Mouse (Mus musculus) embryonic facial prominence, embryonic 10.5 days (tissue): Measurements from ENCODE around the gene Ctnnbl1. TPM values are rescaled to one million over a fixed set of nuclear protein-coding genes. Genes with fewer than 3 reads are reported as not detected.

ENCODE experiments used
- DNase-seq: peaks from one replicate; pipeline ENCODE4 v3.0.0-alpha.2; 2017; ENCODE audit warnings: low spot score
- H3K27ac ChIP-seq: fragments of 300-500 bp; sonication (generic); replicated peaks from 2 replicates; pipeline ENCODE4 v1.5.1; 2016; ENCODE audit warnings: mild to moderate bottlenecking
- H3K27me3 ChIP-seq: fragments of 300-500 bp; sonication (generic); replicated peaks from 2 replicates; pipeline ENCODE4 v1.6.1; 2016; ENCODE audit warnings: low read depth, mild to moderate bottlenecking; ENCODE audit not compliant: poor library complexity, severe bottlenecking
- H3K36me3 ChIP-seq: fragments of 300-500 bp; sonication (generic); replicated peaks from 2 replicates; pipeline ENCODE4 v1.6.1; 2016; ENCODE audit warnings: mild to moderate bottlenecking, moderate library complexity
- H3K4me1 ChIP-seq: fragments of 300-500 bp; sonication (generic); 2 replicates; pipeline ENCODE4 v1.6.1; 2016
- H3K4me3 ChIP-seq: fragments of 300-500 bp; sonication (generic); 2 replicates; pipeline ENCODE4 v1.5.1; 2016; ENCODE audit warnings: mild to moderate bottlenecking, moderate library complexity
- H3K9me3 ChIP-seq: fragments of 300-500 bp; sonication (generic); 2 replicates; pipeline ENCODE4 v1.6.1; 2016; ENCODE audit warnings: mild to moderate bottlenecking
- WGBS: fragments of 180-500 bp; shearing (Covaris S2); methylation state at CpG from one replicate; pipeline ENCODE4 v1.1.7; 2016; 5-methylcytosine and 5-hydroxymethylcytosine counted together
- polyA plus RNA-seq: library from polyadenylated mRNA; unstranded; fragments of >200 nt; fragmentation: Nextera tagmentation; extraction: Ambion mirVana; gene quantifications from 2 replicates; pipeline ENCODE4 v1.2.1, GENCODE M21; 2016

The Ctnnbl1 gene
- polyA plus RNA-seq, 1 experiment from 2014 or later: 93.8 TPM

DNA sequence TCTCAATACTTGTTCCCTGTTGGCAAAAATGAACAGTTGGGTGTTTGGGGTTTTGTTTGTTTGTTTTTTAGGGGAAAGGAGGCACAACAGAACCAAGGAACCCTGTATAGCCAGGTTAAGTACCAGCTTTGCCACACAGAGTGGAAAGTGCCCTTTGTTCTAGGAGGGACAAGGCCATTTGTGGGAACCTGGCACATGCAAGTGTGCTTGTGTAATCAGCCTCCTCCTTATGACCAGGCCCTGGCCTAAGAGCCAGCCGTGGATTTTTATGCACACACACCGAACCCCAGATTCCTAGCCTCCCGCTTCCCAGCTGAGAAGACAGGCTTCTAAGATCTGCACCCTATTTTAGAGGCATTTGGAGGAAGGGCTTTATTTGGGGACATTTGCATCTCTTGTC lies 140.2 kb downstream of the Ctnnbl1 start:
- H3K4me3 ChIP-seq: no peak overlapping the region
- no peaks in the 10 kb centered on the region for H3K27me3 ChIP-seq
- peaks cover 30% of the 10 kb centered on the region for H3K36me3 ChIP-seq
- WGBS: 94% methylated on average over 3 of the region's 3 CpGs
- peaks cover 22% of the 10 kb centered on the region for H3K4me1 ChIP-seq
- no peak overlapping the region for H3K27ac ChIP-seq
- DNase-seq: no peak
- no peaks in the 10 kb centered on the region for H3K9me3 ChIP-seq

DNA sequence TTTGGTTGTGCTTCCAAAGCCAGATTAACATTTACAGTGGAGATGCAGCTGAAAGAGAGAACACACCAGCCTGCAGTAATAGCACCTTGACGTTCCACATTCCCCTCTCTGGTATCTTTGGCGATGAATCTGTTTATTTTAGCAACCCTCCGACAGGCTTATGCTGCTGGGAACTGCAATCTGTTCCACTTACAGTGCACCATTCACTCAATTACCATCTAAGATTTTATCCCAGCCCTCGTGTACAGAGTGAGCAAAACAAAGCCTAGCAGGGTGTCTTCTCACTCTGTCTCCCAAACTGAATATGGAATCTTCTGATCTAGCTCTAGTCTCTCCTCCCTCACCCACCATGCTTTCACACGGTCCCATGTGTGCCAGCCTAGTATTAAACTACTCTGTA lies 140.8 kb downstream of the Ctnnbl1 start:
- H3K27me3 ChIP-seq: no peaks in the 10 kb centered on the region
- H3K4me1 ChIP-seq: peaks cover 25% of the 10 kb centered on the region
- no peak overlapping the region for H3K27ac ChIP-seq
- peaks cover 24% of the 10 kb centered on the region for H3K36me3 ChIP-seq
- DNase-seq: no peak
- 81% methylated on average over 5 of the region's 5 CpGs for WGBS
- H3K4me3 ChIP-seq: no peak overlapping the region
- no peaks in the 10 kb centered on the region for H3K9me3 ChIP-seq

DNA sequence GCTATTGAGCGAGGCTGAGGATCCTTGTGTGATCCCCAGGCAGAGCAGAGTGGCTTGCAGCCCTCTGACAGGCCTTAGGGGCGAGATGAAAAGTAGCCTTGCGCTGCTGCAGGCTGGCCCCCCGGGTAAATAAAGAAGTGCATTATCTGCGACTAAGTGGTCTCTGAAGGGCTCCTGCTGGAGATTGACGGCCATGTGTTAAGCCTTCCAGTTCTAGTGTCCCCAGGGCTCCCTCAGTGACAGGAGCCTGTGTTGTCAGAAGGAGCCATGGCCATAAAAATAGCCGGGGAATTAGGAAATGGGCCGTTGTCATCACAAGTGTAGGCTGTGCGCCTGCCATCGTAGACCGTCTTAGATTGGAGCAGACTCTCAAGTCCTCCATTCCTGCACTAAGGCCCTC lies 144.7 kb downstream of the Ctnnbl1 start:
- H3K27me3 ChIP-seq: no peaks in the 10 kb centered on the region
- H3K36me3 ChIP-seq: peaks cover 35% of the 10 kb centered on the region
- peak; percentile 19 for DNase-seq
- no peaks in the 10 kb centered on the region for H3K9me3 ChIP-seq
- no peak overlapping the region for H3K27ac ChIP-seq
- H3K4me3 ChIP-seq: no peak overlapping the region
- H3K4me1 ChIP-seq: peaks cover 35% of the 10 kb centered on the region
- WGBS: 26% methylated on average over 11 of the region's 11 CpGs

DNA sequence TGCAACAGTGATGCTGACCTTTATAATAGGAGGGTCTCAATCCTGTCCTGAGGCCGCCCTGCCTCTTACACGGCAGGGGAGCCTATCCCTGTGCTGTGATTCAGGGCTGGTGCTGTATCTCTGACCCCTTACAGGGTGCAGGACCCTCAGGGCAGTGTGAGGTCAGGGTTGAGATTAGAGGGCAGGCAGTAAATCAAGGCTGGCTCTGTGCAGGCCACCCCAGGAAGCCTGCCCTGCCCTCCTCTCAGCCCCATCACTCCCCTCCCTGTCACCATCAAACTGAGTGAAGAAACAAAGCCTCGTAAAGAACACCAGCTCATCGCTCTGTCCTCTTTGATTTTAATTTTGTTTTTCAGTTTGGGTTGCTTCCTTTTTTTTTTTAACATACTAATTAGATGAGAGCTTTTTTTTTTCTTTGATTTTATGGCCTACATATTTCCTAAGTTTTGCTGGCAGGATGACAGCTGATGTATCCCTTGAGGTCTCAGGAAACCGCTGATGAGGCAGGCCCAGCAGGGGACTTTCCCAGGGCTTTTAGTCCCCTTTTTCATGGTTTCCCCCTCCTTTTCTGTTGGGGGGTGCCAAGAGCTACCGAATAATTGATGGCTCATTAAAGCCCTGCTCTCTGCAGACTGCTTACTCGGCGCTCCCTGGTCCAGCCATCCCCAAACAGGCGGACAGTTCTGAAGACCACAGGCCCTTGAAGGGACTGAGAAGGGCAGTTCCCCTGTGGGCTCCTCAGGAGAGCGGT lies 150.2 kb downstream of the Ctnnbl1 start:
- Histone ChIP-seq H3K4me1 (peaks cover 51% of the 10 kb centered on the region), H3K27ac (no peak overlapping the region; the same call in 1 of the 2 replicates), H3K9me3 (no peaks in the 10 kb centered on the region), H3K36me3 (peaks cover 59% of the 10 kb centered on the region), H3K27me3 (no peaks in the 10 kb centered on the region), H3K4me3 (no peak overlapping the region)
- WGBS: 23% methylated on average over 10 of the region's 10 CpGs
- DNase-seq: no peak

DNA sequence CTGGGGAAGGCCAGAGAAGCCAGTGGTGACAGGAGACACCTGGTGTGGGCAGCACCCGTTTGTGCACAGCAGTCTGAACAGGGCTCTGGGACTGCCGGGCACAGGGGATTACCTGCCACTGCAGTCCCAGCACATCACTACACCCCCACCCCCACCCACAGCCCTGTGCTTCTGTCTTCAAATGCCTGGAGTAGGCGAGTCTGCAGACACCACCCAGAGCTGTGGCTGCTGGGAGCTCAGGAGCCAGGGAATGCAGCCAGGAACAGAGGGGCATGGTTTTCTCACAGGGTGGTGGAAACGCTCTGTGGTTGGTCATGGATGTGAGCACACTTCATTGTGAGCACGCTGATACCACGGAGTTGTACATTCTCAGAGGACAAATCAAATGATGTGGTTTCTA lies 154.0 kb downstream of the Ctnnbl1 start:
- no peak for DNase-seq
- 80% methylated on average over 6 of the region's 6 CpGs for WGBS
- no peak overlapping the region for H3K4me3 ChIP-seq

DNA sequence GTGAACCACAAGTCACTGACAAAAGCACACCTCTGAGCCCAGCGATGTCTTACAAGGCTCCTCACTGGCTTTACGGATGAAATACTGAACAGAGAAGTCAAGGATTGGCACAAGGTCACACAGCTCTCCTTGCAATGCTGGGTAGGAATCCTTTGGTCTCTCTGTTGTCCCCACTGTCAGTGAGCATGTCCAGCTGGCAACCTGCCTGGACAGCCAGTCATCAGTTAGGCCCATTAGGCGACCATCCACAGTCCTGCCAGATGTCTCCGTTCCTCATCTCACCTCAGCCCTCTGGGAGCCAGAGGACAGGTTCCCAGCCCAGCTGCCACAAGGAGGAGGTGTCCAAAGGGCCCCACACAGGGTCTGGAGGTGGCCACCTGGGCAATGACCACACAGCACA lies 159.9 kb downstream of the Ctnnbl1 start:
- Histone ChIP-seq H3K36me3 (peaks cover 2% of the 10 kb centered on the region), H3K9me3 (no peaks in the 10 kb centered on the region), H3K27me3 (peaks cover 20% of the 10 kb centered on the region), H3K4me1 (peaks cover 20% of the 10 kb centered on the region), H3K27ac (no peak overlapping the region), H3K4me3 (no peak overlapping the region)
- no peak for DNase-seq
- 87% methylated on average over 4 of the region's 4 CpGs for WGBS

More for the DNA sequence above, 154.0 kb downstream of the Ctnnbl1 start:
- Histone ChIP-seq H3K36me3 (peaks cover 36% of the 10 kb centered on the region), H3K9me3 (no peaks in the 10 kb centered on the region), H3K27ac (no peak overlapping the region), H3K4me1 (peaks cover 50% of the 10 kb centered on the region), H3K27me3 (no peaks in the 10 kb centered on the region)

DNA sequence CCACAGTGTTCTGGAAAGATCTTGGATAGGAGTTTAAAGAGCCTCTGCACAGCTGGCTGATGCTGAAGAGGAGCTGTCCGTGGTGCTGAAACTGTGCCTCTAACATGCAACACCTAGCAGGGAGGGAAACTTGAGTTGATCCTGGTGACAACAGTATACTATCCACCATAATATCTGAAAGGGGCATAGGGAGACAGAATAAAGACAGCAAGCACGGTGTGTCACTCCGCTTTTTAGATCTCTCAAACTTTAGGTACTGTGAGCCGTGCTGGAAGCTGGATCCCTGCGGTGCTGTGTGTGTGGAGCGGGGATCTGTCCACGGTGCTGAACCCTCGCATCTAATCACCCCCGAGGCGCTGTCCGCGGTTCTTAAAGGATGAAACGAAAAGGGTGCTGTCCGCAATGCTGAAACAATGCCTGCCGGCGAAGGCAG lies 176.0 kb downstream of the Ctnnbl1 start:
- H3K27me3 ChIP-seq: peaks cover 55% of the 10 kb centered on the region
- no peaks in the 10 kb centered on the region for H3K9me3 ChIP-seq
- peaks cover 11% of the 10 kb centered on the region for H3K4me1 ChIP-seq
- WGBS: under 1% methylated on average over 16 of the region's 16 CpGs
- DNase-seq: peak; percentile 91
- no peaks in the 10 kb centered on the region for H3K36me3 ChIP-seq
- H3K27ac ChIP-seq: no peak overlapping the region
- H3K4me3 ChIP-seq: no peak overlapping the region

DNA sequence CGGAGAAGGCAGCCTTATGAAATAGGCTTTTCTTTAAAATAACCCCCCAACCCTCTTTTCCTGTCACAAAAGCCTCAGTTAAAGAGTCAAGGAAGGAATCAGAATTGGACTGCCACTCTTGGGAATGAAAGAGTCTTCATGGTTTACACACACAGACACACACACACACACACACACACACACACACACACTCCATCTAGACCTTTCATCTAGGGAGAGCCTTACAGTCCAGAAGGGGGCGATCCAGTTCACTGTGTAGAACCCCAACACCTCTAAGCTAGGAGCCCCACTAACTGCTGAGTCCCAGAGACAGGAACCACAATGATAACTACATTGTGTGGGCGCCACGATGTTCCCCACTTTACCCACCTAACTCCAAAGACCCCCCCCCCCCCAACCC lies 176.5 kb downstream of the Ctnnbl1 start:
- 7% methylated on average over 4 of the region's 4 CpGs for WGBS

DNA sequence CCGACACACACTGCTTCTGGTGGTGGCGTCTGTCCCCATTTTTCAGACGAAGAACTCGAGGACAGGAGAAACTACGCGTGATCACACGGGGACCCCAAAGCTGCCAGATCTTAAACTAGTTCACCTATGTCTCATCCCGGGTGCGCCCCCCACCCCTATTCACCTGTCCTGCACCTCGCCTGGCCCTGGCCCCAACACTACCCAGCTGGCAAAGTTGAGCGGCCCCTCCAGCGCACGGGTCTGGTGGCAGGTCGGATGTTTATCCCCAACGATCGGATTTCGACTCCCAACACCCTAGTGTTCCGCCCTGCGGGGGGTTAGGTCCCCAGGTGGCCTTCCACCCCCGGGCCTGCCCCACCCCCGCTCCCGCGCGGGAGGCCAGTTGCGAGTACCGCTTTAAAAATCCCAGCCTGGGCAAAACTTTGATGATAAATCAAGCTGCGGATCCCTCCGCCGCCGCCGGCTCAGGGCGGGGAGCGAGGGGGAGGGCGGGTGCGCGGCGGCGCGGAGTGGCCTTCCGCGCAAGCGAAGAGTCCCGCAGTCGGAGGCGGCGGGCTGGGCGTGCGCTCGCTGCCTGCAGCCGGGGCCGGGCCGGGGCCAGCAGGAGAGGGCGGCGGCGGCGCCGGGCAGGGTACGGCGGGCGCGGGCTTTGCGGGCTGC lies 177.0 kb downstream of the Ctnnbl1 start, which contains the start of gene Vstm2l:
TSS of gene Vstm2l (plus strand) at position 549 of the 660 bp plus-strand sequence.
- no peak within 1 kb of the TSS for H3K27ac ChIP-seq
- no peaks in the 10 kb centered on the region for H3K9me3 ChIP-seq
- H3K36me3 ChIP-seq: no peaks in the 10 kb centered on the region
- H3K4me1 ChIP-seq: peaks cover 16% of the 10 kb centered on the region
- H3K4me3 ChIP-seq: peak within 1 kb of the TSS; percentile 53
- peak; percentile 54 for DNase-seq
- H3K27me3 ChIP-seq: peaks cover 65% of the 10 kb centered on the region
- WGBS: 2% methylated on average over 62 of the region's 62 CpGs

More for the DNA sequence above, 176.5 kb downstream of the Ctnnbl1 start:
- H3K9me3 ChIP-seq: no peaks in the 10 kb centered on the region
- peak overlapping the region; percentile 53; the same call in 1 of the 2 replicates for H3K4me3 ChIP-seq
- peaks cover 60% of the 10 kb centered on the region for H3K27me3 ChIP-seq
- H3K27ac ChIP-seq: no peak overlapping the region
- no peak for DNase-seq
- H3K4me1 ChIP-seq: peaks cover 14% of the 10 kb centered on the region
- no peaks in the 10 kb centered on the region for H3K36me3 ChIP-seq

DNA sequence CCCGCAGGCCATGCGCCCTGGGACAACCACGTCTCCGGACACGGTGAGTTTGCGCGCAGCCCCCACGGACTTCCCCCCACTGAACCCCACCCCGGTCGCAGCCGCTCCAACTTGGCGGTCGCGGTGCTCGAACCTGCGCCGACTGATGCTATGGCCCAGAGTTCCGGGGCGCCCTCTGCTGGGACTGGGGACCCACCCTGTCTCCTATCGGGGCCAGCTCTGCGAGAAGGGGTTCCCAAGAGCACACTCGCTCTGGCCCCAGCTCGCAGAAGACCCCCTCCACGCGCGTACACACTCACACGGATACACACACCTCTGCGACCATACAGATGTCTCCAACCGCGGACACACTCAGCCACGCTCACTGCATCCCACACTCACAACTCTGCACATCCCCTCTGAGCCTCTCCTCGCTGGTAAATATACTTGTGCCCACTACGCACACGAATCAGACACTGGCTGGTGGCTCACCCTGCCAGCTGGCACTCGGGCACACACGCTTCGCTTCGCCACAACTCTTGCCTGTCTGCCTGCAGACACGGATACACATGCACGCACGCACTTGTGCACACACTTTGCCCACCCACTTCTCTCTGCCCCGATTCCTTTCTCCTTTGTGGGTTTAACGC lies 177.8 kb downstream of the Ctnnbl1 start:
- no peak overlapping the region for H3K27ac ChIP-seq
- WGBS: 42% methylated on average over 43 of the region's 43 CpGs
- peaks cover 16% of the 10 kb centered on the region for H3K4me1 ChIP-seq
- H3K27me3 ChIP-seq: peaks cover 71% of the 10 kb centered on the region
- H3K4me3 ChIP-seq: peak overlapping the region; percentile 53
- no peaks in the 10 kb centered on the region for H3K36me3 ChIP-seq
- H3K9me3 ChIP-seq: no peaks in the 10 kb centered on the region
- no peak for DNase-seq

DNA sequence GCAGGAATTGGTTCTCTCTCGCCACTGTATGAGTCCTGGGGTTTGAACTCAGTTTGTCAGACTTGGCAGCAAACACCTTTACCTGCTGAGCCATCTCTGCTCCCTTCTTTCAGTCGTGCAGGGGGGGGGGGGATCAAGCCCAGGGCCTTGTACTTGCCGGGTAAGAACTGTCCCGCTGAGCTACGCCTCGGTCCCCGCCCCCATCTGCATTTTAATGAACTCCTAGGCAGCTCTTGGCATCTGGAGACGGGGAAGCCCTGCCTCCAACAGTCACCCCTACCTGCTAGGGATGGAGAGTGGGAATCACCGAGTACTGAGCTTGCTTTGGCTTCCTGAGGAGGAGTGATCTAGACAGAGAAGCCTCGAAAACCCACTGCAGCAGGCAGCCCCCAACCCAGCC lies 181.3 kb downstream of the Ctnnbl1 start:
- H3K4me1 ChIP-seq: peaks cover 27% of the 10 kb centered on the region
- no peak overlapping the region for H3K4me3 ChIP-seq
- H3K9me3 ChIP-seq: no peaks in the 10 kb centered on the region
- peaks cover 90% of the 10 kb centered on the region for H3K27me3 ChIP-seq
- DNase-seq: no peak
- WGBS: 9% methylated on average over 10 of the region's 10 CpGs
- no peaks in the 10 kb centered on the region for H3K36me3 ChIP-seq
- no peak overlapping the region for H3K27ac ChIP-seq

DNA sequence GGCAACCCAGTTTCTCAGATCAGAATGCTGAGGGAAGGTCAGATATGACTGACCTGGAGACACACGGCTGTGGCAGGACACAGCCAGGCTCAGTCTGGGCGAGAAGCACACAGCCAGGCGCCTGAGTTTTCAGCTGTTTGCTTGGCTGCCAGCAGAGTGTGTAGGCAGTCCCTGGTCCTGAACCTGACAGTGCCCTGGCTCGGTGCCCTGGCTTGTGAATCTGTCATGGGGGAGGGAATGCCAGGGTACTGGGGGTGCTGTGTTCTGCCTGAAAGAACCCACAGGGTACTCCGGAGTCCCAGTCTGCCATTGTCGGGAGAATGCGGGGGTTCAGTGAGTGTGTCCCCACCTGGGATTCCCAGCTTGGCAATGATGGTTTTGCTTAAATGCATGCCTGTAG lies 184.3 kb downstream of the Ctnnbl1 start:
- 73% methylated on average over 7 of the region's 7 CpGs for WGBS
- Histone ChIP-seq H3K4me3 (no peak overlapping the region), H3K4me1 (peaks cover 23% of the 10 kb centered on the region), H3K9me3 (no peaks in the 10 kb centered on the region), H3K27ac (no peak overlapping the region), H3K36me3 (no peaks in the 10 kb centered on the region), H3K27me3 (peaks cover 86% of the 10 kb centered on the region)
- DNase-seq: no peak
